Mouse (Mus musculus) erythroblast, embryonic 14.5 days (primary cell): ENCODE measurements around the gene Mettl24.

Experiments used
- GATA1 ChIP-seq: IDR thresholded peaks from 2 replicates; pipeline ENCODE4 v1.6.1; 2012; ENCODE audit warnings: low read length, inconsistent platforms, mixed read lengths
- TAL1 ChIP-seq: IDR thresholded peaks from 3 replicates; pipeline ENCODE4 v1.6.1; 2012; ENCODE audit warnings: low read length, inconsistent platforms, mixed read lengths

GRCm38 (mm10) chr10:40686976-40687375 lies 3.9 kb downstream of the Mettl24 start:
- TF ChIP-seq GATA1 (no peak), TAL1 (no peak)
